Mouse (Mus musculus): ENCODE measurements around the gene Prn. TPM values are rescaled to one million over a fixed set of nuclear protein-coding genes. Genes with fewer than 3 reads are reported as not detected.

The Prn gene
- polyA plus RNA-seq, 1 experiment from 2014 or later, result not detected

DNA sequence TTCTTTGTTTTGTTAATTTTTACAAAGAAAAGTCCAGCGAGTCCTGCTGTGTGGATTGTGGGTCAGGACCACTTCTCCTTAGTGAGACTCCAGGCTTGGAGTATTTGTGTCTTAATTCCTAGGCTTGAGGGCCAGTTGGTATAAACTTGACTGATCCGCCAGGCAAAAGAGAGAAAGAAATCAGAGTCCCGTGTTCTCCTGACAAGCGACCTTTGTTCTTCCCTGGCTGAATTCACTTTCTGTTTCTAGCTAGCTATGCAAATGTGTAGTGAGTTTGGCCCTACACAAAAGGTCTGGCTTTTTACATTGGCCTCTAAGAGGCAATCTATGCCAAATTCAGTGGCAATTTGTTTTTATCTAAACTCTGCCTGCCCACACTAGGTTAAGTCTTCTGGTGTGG is 28.0 kb upstream of the Prn start:
- Histone ChIP-seq H3K9ac (ENCODE audit: low read depth, low read length) (no peak overlapping the region), H3K9me3 (ENCODE audit: control insufficient read depth, low read length) (no peaks in the 10 kb centered on the region), H3K4me1 (replicated peaks; ENCODE audit: control insufficient read depth, insufficient read depth, low read length) (peaks cover 3% of the 10 kb centered on the region; the same call in 1 of the 2 replicates), H3K36me3 (ENCODE audit: control insufficient read depth, insufficient read depth, low read length) (no peaks in the 10 kb centered on the region), H3K4me3 (ENCODE audit: low read depth, low read length) (no peak overlapping the region), H3K27me3 (ENCODE audit: control insufficient read depth, insufficient read depth, low read length) (no peaks in the 10 kb centered on the region), H3K27ac (ENCODE audit: low read depth, low read length) (no peak overlapping the region), H3K4me2 (replicated peaks; ENCODE audit: low read depth, low read length) (no peak overlapping the region)
- ATAC-seq (ENCODE audit: low FRiP score), result no peak
- DNase-seq (ENCODE audit: low spot score), result no peak
- 59% methylated on average over 4 of the region's 4 CpGs for WGBS

DNA sequence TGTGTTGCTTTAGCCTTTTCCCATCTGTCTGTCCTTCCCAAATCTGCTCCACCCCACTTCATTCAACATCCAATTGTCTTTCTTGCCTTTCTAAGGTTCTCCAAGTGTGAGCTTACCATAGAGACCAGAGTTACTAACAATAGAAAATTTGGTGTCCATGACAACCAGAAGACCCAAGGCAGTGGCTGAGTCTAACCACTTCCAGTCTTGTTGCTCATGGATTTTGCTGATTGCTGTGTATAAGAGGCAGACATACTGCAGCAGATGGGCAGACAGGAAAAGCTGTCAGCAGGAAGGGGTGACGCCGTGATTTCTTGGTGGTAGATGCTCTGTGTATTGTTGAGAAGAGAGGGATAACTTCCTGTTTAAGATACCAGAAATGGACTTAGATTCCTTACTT is 26.6 kb upstream of the Prn start:
- DNase-seq (ENCODE audit: low spot score), result no peak
- ATAC-seq (ENCODE audit: low FRiP score), result 0 out of 2 replicates have a peak, but pooled peaks have one; percentile 19
- Histone ChIP-seq H3K9ac (ENCODE audit: low read depth, low read length) (no peak overlapping the region), H3K4me1 (replicated peaks; ENCODE audit: control insufficient read depth, insufficient read depth, low read length) (peaks cover 3% of the 10 kb centered on the region; the same call in 1 of the 2 replicates), H3K4me3 (ENCODE audit: low read depth, low read length) (no peak overlapping the region), H3K27ac (ENCODE audit: low read depth, low read length) (no peak overlapping the region), H3K36me3 (ENCODE audit: control insufficient read depth, insufficient read depth, low read length) (no peaks in the 10 kb centered on the region), H3K4me2 (replicated peaks; ENCODE audit: low read depth, low read length) (no peak overlapping the region), H3K9me3 (ENCODE audit: control insufficient read depth, low read length) (no peaks in the 10 kb centered on the region), H3K27me3 (ENCODE audit: control insufficient read depth, insufficient read depth, low read length) (no peaks in the 10 kb centered on the region)
- WGBS, result 50% methylated on average over 2 of the region's 2 CpGs

DNA sequence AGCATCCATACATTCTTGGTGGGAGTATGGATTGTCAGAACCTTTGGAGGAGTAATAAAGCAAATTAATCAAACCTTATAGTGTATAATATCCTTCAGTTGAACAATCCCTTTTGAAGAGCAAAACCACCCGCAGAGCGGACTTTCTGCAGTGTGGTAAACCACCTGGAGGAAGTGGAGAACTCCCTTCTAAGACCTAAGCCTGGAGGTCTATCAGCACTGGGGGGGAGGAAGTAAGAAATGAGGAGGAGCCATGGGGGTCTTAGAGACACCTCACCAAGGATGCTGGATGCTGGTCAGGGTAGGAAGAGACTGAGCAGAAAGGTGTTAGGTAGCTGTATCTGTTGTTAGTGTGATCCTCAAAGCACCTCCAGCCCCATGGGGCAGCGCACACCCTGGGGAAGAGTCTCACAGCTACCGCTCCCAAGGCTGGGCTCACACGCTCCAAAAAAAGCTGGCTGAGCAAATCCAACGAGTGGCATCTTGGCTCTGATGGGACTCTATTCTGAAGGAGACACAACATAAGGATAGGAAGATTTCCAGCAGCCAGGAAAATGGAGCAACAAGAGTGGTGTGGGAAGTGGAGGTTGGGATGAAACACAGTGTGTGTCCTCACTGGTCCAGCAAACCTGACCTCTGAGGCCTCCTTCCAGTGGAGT is 23.1 kb upstream of the Prn start:
- no peak for ATAC-seq (ENCODE audit: low FRiP score)
- Histone ChIP-seq H3K9me3 (ENCODE audit: control insufficient read depth, low read length) (no peaks in the 10 kb centered on the region), H3K4me1 (replicated peaks; ENCODE audit: control insufficient read depth, insufficient read depth, low read length) (peaks cover 3% of the 10 kb centered on the region; the same call in 1 of the 2 replicates), H3K36me3 (ENCODE audit: control insufficient read depth, insufficient read depth, low read length) (no peaks in the 10 kb centered on the region), H3K9ac (ENCODE audit: low read depth, low read length) (no peak overlapping the region), H3K27me3 (ENCODE audit: control insufficient read depth, insufficient read depth, low read length) (no peaks in the 10 kb centered on the region), H3K4me3 (ENCODE audit: low read depth, low read length) (no peak overlapping the region), H3K27ac (ENCODE audit: low read depth, low read length) (no peak overlapping the region), H3K4me2 (replicated peaks; ENCODE audit: low read depth, low read length) (no peak overlapping the region)
- WGBS, result 90% methylated on average over 6 of the region's 6 CpGs
- no peak for DNase-seq (ENCODE audit: low spot score)

DNA sequence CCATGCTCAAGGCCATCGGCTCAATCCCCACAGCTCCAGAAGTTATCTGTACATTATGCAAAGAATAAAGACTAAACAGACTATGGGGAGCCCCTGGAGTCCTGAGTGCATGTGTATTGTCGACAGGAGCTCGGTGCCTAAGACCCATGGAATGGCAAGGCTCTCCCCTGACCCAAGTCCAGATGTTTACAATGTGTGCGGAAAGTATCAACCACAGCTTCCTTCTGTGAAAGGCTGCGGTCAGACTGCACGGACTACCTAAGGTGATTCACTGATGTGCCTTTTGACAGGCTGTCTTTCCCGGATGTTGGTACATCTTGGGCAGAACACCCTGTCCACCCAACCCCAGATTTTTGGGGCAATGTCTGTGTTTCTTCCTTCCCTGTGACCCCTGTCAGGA is 21.5 kb upstream of the Prn start:
- no peak overlapping the region for H3K9ac ChIP-seq (ENCODE audit: low read depth, low read length)
- no peaks in the 10 kb centered on the region; the same call in 1 of the 2 replicates for H3K4me1 ChIP-seq (replicated peaks; ENCODE audit: control insufficient read depth, insufficient read depth, low read length)
- DNase-seq (ENCODE audit: low spot score) (no peak), ATAC-seq (ENCODE audit: low FRiP score) (no peak)
- H3K4me2 ChIP-seq (replicated peaks; ENCODE audit: low read depth, low read length), result no peak overlapping the region
- H3K27ac ChIP-seq (ENCODE audit: low read depth, low read length), result no peak overlapping the region
- no peaks in the 10 kb centered on the region for H3K9me3 ChIP-seq (ENCODE audit: control insufficient read depth, low read length)
- H3K4me3 ChIP-seq (ENCODE audit: low read depth, low read length), result no peak overlapping the region
- 71% methylated on average over 7 of the region's 7 CpGs for WGBS
- no peaks in the 10 kb centered on the region for H3K36me3 ChIP-seq (ENCODE audit: control insufficient read depth, insufficient read depth, low read length)
- H3K27me3 ChIP-seq (ENCODE audit: control insufficient read depth, insufficient read depth, low read length), result no peaks in the 10 kb centered on the region

DNA sequence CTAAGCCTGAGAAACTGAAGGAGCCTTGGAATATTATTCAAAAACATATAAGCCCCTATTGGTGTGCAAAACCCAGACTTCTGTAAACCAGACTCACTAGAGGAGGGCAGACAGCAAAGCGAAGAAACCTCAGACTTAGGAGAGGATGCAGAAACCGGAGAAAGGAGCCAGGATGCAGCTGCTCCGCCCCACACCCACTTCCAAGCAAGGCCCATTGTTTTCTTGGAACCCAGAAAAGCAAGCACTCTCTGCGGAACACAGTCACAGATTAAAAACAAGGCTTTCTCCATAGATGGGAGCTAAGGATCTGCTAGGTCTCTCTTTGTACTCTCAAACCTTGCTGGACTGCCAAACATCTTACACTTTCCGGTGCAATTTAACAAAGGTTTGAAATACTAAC is 17.2 kb upstream of the Prn start:
- no peak for DNase-seq (ENCODE audit: low spot score)
- H3K27me3 ChIP-seq (ENCODE audit: control insufficient read depth, insufficient read depth, low read length), result no peaks in the 10 kb centered on the region
- no peak overlapping the region for H3K27ac ChIP-seq (ENCODE audit: low read depth, low read length)
- H3K9ac ChIP-seq (ENCODE audit: low read depth, low read length), result no peak overlapping the region
- no peak overlapping the region for H3K4me3 ChIP-seq (ENCODE audit: low read depth, low read length)
- H3K4me2 ChIP-seq (replicated peaks; ENCODE audit: low read depth, low read length), result no peak overlapping the region
- H3K9me3 ChIP-seq (ENCODE audit: control insufficient read depth, low read length), result no peaks in the 10 kb centered on the region
- H3K4me1 ChIP-seq (replicated peaks; ENCODE audit: control insufficient read depth, insufficient read depth, low read length), result no peaks in the 10 kb centered on the region; the same call in 1 of the 2 replicates
- 30% methylated on average over 5 of the region's 5 CpGs for WGBS
- no peak for ATAC-seq (ENCODE audit: low FRiP score)
- H3K36me3 ChIP-seq (ENCODE audit: control insufficient read depth, insufficient read depth, low read length), result no peaks in the 10 kb centered on the region

DNA sequence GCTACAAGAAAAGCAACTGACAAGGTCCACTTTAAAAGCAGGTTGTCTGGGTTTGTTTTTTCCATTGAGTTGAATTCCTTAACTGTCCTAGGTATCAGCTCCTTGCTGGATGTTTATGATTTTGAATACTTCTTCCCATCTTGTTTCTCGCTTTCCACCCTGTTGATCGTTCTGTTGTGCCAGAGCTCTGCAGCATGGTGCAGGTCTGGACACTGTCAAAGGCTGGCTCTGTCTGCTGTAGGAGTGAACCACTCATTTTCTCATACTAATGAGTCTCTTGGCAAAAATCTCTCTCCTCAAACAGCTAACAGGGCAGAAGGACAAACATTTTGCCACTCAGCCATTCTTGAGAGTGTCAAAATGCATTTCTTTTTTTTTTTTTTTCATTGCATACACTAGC is 14.7 kb upstream of the Prn start:
- H3K27me3 ChIP-seq (ENCODE audit: control insufficient read depth, insufficient read depth, low read length), result no peaks in the 10 kb centered on the region
- no peaks in the 10 kb centered on the region for H3K9me3 ChIP-seq (ENCODE audit: control insufficient read depth, low read length)
- H3K36me3 ChIP-seq (ENCODE audit: control insufficient read depth, insufficient read depth, low read length), result no peaks in the 10 kb centered on the region
- no peaks in the 10 kb centered on the region for H3K4me1 ChIP-seq (replicated peaks; ENCODE audit: control insufficient read depth, insufficient read depth, low read length)
- DNase-seq (ENCODE audit: low spot score), result no peak
- 86% methylated on average over 2 of the region's 2 CpGs for WGBS
- no peak overlapping the region for H3K27ac ChIP-seq (ENCODE audit: low read depth, low read length)
- no peak for ATAC-seq (ENCODE audit: low FRiP score)
- no peak overlapping the region for H3K4me3 ChIP-seq (ENCODE audit: low read depth, low read length)
- H3K9ac ChIP-seq (ENCODE audit: low read depth, low read length), result no peak overlapping the region
- H3K4me2 ChIP-seq (replicated peaks; ENCODE audit: low read depth, low read length), result no peak overlapping the region

DNA sequence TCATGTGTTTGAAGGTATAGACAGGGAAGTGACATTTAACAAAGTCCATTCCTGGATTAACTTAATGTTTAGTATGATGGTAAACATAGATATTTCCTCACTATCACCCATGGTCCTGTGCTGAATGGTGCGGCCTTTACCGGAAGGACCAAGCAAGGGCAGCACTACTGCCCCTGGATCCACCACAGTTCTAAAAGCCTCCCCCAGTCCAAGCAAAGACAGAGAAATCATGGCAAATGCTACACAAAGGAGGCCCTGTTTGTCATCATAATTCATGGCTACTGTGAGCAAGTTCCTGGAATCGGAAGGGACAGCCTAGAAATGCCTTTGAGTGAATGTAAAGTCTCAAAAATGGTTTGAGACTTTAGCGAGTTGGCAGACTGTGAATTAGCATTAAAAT is 13.7 kb upstream of the Prn start:
- Histone ChIP-seq H3K27me3 (ENCODE audit: control insufficient read depth, insufficient read depth, low read length) (no peaks in the 10 kb centered on the region), H3K4me2 (replicated peaks; ENCODE audit: low read depth, low read length) (no peak overlapping the region), H3K27ac (ENCODE audit: low read depth, low read length) (no peak overlapping the region), H3K9ac (ENCODE audit: low read depth, low read length) (no peak overlapping the region), H3K4me1 (replicated peaks; ENCODE audit: control insufficient read depth, insufficient read depth, low read length) (no peaks in the 10 kb centered on the region), H3K36me3 (ENCODE audit: control insufficient read depth, insufficient read depth, low read length) (no peaks in the 10 kb centered on the region), H3K4me3 (ENCODE audit: low read depth, low read length) (no peak overlapping the region), H3K9me3 (ENCODE audit: control insufficient read depth, low read length) (no peaks in the 10 kb centered on the region)
- ATAC-seq (ENCODE audit: low FRiP score) (no peak), DNase-seq (ENCODE audit: low spot score) (no peak)
- WGBS, result 93% methylated on average over 4 of the region's 4 CpGs

DNA sequence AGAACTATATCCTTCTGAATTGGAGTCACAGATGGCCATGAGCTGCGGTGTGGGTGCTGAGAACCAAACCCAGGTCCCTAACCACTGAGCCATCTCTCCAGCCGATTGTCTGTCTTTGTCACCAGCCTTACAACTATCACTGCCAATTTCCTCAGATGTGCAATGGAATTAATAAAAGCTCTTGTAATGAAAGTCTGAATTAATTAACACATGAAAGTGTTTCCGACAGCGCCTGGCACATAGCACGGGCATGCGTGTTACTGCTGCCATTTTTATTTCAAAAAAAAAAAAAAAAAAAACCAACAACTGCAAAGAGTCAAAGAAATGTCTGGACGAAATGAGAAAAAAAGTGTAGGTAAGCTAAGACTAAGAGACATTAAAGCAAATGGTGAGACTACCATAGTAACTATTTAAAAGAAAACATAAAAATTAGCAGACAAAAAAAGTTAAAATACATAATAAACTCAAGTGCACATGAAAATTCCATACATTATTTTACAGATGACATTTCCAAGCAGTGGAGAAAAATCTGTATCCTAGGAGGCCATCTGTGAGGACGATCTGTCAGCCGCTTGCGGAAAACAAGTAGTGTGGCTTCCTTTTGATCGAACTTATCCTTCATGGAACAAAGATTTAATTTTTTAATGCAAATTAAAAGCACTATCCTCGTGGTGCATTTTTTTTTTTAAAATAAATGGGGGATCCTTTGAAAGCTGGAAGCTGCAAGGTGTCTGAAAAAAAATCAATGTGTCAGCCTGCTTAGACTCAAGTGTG is 12.2 kb upstream of the Prn start:
- no peak for DNase-seq (ENCODE audit: low spot score)
- Histone ChIP-seq H3K9ac (ENCODE audit: low read depth, low read length) (no peak overlapping the region), H3K27ac (ENCODE audit: low read depth, low read length) (no peak overlapping the region), H3K4me2 (replicated peaks; ENCODE audit: low read depth, low read length) (no peak overlapping the region), H3K4me3 (ENCODE audit: low read depth, low read length) (no peak overlapping the region), H3K9me3 (ENCODE audit: control insufficient read depth, low read length) (no peaks in the 10 kb centered on the region), H3K27me3 (ENCODE audit: control insufficient read depth, insufficient read depth, low read length) (no peaks in the 10 kb centered on the region), H3K4me1 (replicated peaks; ENCODE audit: control insufficient read depth, insufficient read depth, low read length) (no peaks in the 10 kb centered on the region), H3K36me3 (ENCODE audit: control insufficient read depth, insufficient read depth, low read length) (no peaks in the 10 kb centered on the region)
- ATAC-seq (ENCODE audit: low FRiP score), result no peak
- WGBS, result 91% methylated on average over 12 of the region's 12 CpGs

DNA sequence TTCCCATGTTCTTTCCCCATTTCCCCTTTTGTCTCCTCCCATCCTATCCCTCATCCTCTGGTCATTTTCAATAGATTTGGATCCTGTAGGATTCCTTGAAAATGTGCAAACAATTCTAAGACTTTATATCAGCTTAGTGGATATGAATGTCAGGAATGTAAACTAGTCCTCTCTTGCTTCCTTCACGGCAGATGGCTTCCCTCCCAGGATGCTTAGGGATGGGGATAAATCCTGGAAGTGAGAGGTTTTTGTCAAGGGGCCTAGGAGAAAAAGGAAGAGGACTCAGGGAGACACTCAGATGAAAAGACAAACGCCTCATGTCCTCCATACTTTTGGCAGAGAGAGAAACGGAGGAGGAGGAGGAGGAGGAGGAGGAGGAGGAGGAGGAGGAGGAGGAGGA is 7.3 kb upstream of the Prn start:
- Histone ChIP-seq H3K9ac (ENCODE audit: low read depth, low read length) (no peak overlapping the region), H3K27ac (ENCODE audit: low read depth, low read length) (no peak overlapping the region), H3K4me2 (replicated peaks; ENCODE audit: low read depth, low read length) (no peak overlapping the region), H3K4me3 (ENCODE audit: low read depth, low read length) (no peak overlapping the region), H3K4me1 (replicated peaks; ENCODE audit: control insufficient read depth, insufficient read depth, low read length) (no peaks in the 10 kb centered on the region), H3K36me3 (ENCODE audit: control insufficient read depth, insufficient read depth, low read length) (no peaks in the 10 kb centered on the region), H3K27me3 (ENCODE audit: control insufficient read depth, insufficient read depth, low read length) (no peaks in the 10 kb centered on the region), H3K9me3 (ENCODE audit: control insufficient read depth, low read length) (no peaks in the 10 kb centered on the region)
- 77% methylated on average over 2 of the region's 3 CpGs for WGBS
- no peak for DNase-seq (ENCODE audit: low spot score)
- no peak for ATAC-seq (ENCODE audit: low FRiP score)

All from hindbrain, embryonic 11.5 days (tissue).